Mouse (Mus musculus): ENCODE measurements around the gene H2-T23. TPM values are rescaled to one million over a fixed set of nuclear protein-coding genes. Genes with fewer than 3 reads are reported as not detected.
"Not testable (repeated sequence)": the region's sequence is repeated elsewhere in the genome, so short reads cannot be mapped to it uniquely, and the experiment has no call there.

The H2-T23 gene
- polyA plus RNA-seq, 1 experiment from 2014 or later, result 120 TPM

GRCm38 (mm10) chr17:36014977-36015376 lies 17.7 kb downstream of the H2-T23 start:
- no peak overlapping the region for H3K4me3 ChIP-seq (ENCODE audit: low read depth, low read length)
- H3K27ac ChIP-seq (ENCODE audit: low read depth), result no peak overlapping the region
- H3K4me2 ChIP-seq (ENCODE audit: low read depth, low read length), result no peak overlapping the region
- no peak for DNase-seq
- no peak overlapping the region for H3K9ac ChIP-seq (replicated peaks)
- peaks cover 3% of the 10 kb centered on the region; the same call in 1 of the 2 replicates for H3K9me3 ChIP-seq (ENCODE audit: low read length)
- ATAC-seq, result no peak
- H3K27me3 ChIP-seq (ENCODE audit: insufficient read depth, low read length), result no peaks in the 10 kb centered on the region
- H3K36me3 ChIP-seq (replicated peaks; ENCODE audit: insufficient read depth, low read length), result peaks cover 42% of the 10 kb centered on the region
- 89% methylated on average over 5 of the region's 5 CpGs for WGBS (ENCODE audit: insufficient replicate concordance)
- TF ChIP-seq EP300 (IDR thresholded peaks at IDR 0.05; ENCODE audit: low read depth), result no peak
- TF ChIP-seq CTCF (IDR thresholded peaks at IDR 0.05; ENCODE audit: low read depth), result no peak
- H3K4me1 ChIP-seq (ENCODE audit: insufficient read depth), result peaks cover 14% of the 10 kb centered on the region

- H3K27ac ChIP-seq (ENCODE audit: low read depth); H3K9me3 ChIP-seq (ENCODE audit: low read length); DNase-seq; ATAC-seq; H3K4me3 ChIP-seq (ENCODE audit: low read depth, low read length); H3K27me3 ChIP-seq (ENCODE audit: insufficient read depth, low read length); H3K4me2 ChIP-seq (ENCODE audit: low read depth, low read length); H3K9ac ChIP-seq (replicated peaks): not testable (repeated sequence)
- WGBS (ENCODE audit: insufficient replicate concordance), result 75% methylated on average over 7 of the region's 7 CpGs
- H3K36me3 ChIP-seq (replicated peaks; ENCODE audit: insufficient read depth, low read length), result peaks cover 19% of the 10 kb centered on the region
- H3K4me1 ChIP-seq (ENCODE audit: insufficient read depth), result peaks cover 14% of the 10 kb centered on the region
These were observed 28.2 kb downstream of the H2-T23 start for GRCm38 (mm10) chr17:36004409-36004808.

- Histone ChIP-seq H3K9me3 (ENCODE audit: low read length) (peaks cover 2% of the 10 kb centered on the region; the same call in 1 of the 2 replicates), H3K4me2 (ENCODE audit: low read depth, low read length) (no peak overlapping the region), H3K27me3 (ENCODE audit: insufficient read depth, low read length) (no peaks in the 10 kb centered on the region), H3K9ac (replicated peaks) (no peak overlapping the region), H3K27ac (ENCODE audit: low read depth) (no peak overlapping the region), H3K36me3 (replicated peaks; ENCODE audit: insufficient read depth, low read length) (peaks cover 19% of the 10 kb centered on the region), H3K4me3 (ENCODE audit: low read depth, low read length) (no peak overlapping the region), H3K4me1 (ENCODE audit: insufficient read depth) (peaks cover 20% of the 10 kb centered on the region)
- DNase-seq (no peak), ATAC-seq (no peak)
- TF ChIP-seq CTCF (IDR thresholded peaks at IDR 0.05; ENCODE audit: low read depth) (no peak), EP300 (IDR thresholded peaks at IDR 0.05; ENCODE audit: low read depth) (no peak)
- WGBS (ENCODE audit: insufficient replicate concordance), result 96% methylated on average over 7 of the region's 7 CpGs
These were observed 29.3 kb downstream of the H2-T23 start for GRCm38 (mm10) chr17:36003331-36003730.

- 62% methylated on average over 6 of the region's 6 CpGs for WGBS (ENCODE audit: insufficient replicate concordance)
- TF ChIP-seq EP300 (IDR thresholded peaks at IDR 0.05; ENCODE audit: low read depth) (peak; percentile 92), CTCF (IDR thresholded peaks at IDR 0.05; ENCODE audit: low read depth) (no peak)
- ATAC-seq, result peak; percentile 78
- Histone ChIP-seq H3K4me1 (ENCODE audit: insufficient read depth) (peaks cover 32% of the 10 kb centered on the region), H3K27ac (ENCODE audit: low read depth) (peak overlapping the region; percentile 85), H3K27me3 (ENCODE audit: insufficient read depth, low read length) (no peaks in the 10 kb centered on the region), H3K4me3 (ENCODE audit: low read depth, low read length) (no peak overlapping the region), H3K4me2 (ENCODE audit: low read depth, low read length) (peak overlapping the region; percentile 49), H3K36me3 (replicated peaks; ENCODE audit: insufficient read depth, low read length) (peaks cover 19% of the 10 kb centered on the region), H3K9me3 (ENCODE audit: low read length) (peaks cover 2% of the 10 kb centered on the region; the same call in 1 of the 2 replicates), H3K9ac (replicated peaks) (no peak overlapping the region)
- DNase-seq, result peak; percentile 76
These were observed 30.7 kb downstream of the H2-T23 start for GRCm38 (mm10) chr17:36001966-36002365.

GRCm38 (mm10) chr17:36001121-36001897 lies 31.3 kb downstream of the H2-T23 start:
- H3K9ac ChIP-seq (replicated peaks), result 0 out of 2 replicates have a peak overlapping the region, but pooled peaks have one; percentile 3
- 0 out of 2 replicates have a peak, but pooled peaks cover 2% of the 10 kb centered on the region for H3K9me3 ChIP-seq (ENCODE audit: low read length)

GRCm38 (mm10) chr17:36000349-36000748 lies 32.3 kb downstream of the H2-T23 start:
- no peaks in the 10 kb centered on the region for H3K27me3 ChIP-seq (ENCODE audit: insufficient read depth, low read length)
- H3K4me1 ChIP-seq (ENCODE audit: insufficient read depth), result peaks cover 35% of the 10 kb centered on the region
- WGBS (ENCODE audit: insufficient replicate concordance), result 66% methylated on average over 4 of the region's 4 CpGs
- ATAC-seq, result no peak
- TF ChIP-seq CTCF (IDR thresholded peaks at IDR 0.05; ENCODE audit: low read depth) (no peak), EP300 (IDR thresholded peaks at IDR 0.05; ENCODE audit: low read depth) (no peak)
- DNase-seq, result no peak
- H3K4me2 ChIP-seq (ENCODE audit: low read depth, low read length), result peak overlapping the region; percentile 66
- H3K9ac ChIP-seq (replicated peaks), result no peak overlapping the region; the same call in 1 of the 2 replicates
- no peaks in the 10 kb centered on the region for H3K9me3 ChIP-seq (ENCODE audit: low read length)
- H3K27ac ChIP-seq (ENCODE audit: low read depth), result peak overlapping the region; percentile 85
- no peak overlapping the region for H3K4me3 ChIP-seq (ENCODE audit: low read depth, low read length)
- peaks cover 6% of the 10 kb centered on the region; the same call in 1 of the 2 replicates for H3K36me3 ChIP-seq (replicated peaks; ENCODE audit: insufficient read depth, low read length)

More at GRCm38 (mm10) chr17:36001121-36001897, 31.3 kb downstream of the H2-T23 start:
- Histone ChIP-seq H3K36me3 (replicated peaks; ENCODE audit: insufficient read depth, low read length) (peaks cover 13% of the 10 kb centered on the region), H3K27me3 (ENCODE audit: insufficient read depth, low read length) (no peaks in the 10 kb centered on the region), H3K27ac (ENCODE audit: low read depth) (peak overlapping the region; percentile 85), H3K4me2 (ENCODE audit: low read depth, low read length) (peak overlapping the region; percentile 66), H3K4me3 (ENCODE audit: low read depth, low read length) (no peak overlapping the region), H3K4me1 (ENCODE audit: insufficient read depth) (peaks cover 32% of the 10 kb centered on the region)
- peak; percentile 48 for ATAC-seq
- TF ChIP-seq CTCF (IDR thresholded peaks at IDR 0.05; ENCODE audit: low read depth) (no peak), EP300 (IDR thresholded peaks at IDR 0.05; ENCODE audit: low read depth) (no peak)
- no peak for DNase-seq
- WGBS (ENCODE audit: insufficient replicate concordance), result 78% methylated on average over 12 of the region's 12 CpGs

Measured in liver, postnatal 0 days (tissue).